Mouse (Mus musculus): ENCODE measurements around the gene Htra3.

GRCm38 (mm10) chr5:35676964-35677363 is 2.6 kb downstream of the Htra3 start:
- TF ChIP-seq CTCF (IDR thresholded peaks at IDR 0.05; ENCODE audit: low read depth) (no peak), EP300 (IDR thresholded peaks at IDR 0.05; ENCODE audit: low read depth) (no peak)

Measured in liver, postnatal 0 days (tissue).